ENCODE assay signal across 8 mouse cellular contexts in genomic region chr15:80137945-80138791, GRCm38 (mm10). TPM values are rescaled to one million over a fixed set of nuclear protein-coding genes. Genes with fewer than 3 reads are reported as not detected.
A peak's percentile ranks its signal among the peaks of the same experiment; 100 is the strongest.
DNase-seq lines count a peak whose midpoint lies in the region; ATAC-seq lines count a peak whose summit lies in the region.

No protein-coding gene starts in this region.

- H3K4me3 ChIP-seq in forebrain, embryonic 15.5 days, result no peak overlapping the region
- H3K4me3 ChIP-seq in forebrain, embryonic 12.5 days (replicated peaks), result no peak overlapping the region
- no peak overlapping the region for H3K4me3 ChIP-seq in stomach, embryonic 14.5 days (ENCODE audit: low read depth, low read length)

- no peak overlapping the region for H3K9ac ChIP-seq in forebrain, embryonic 15.5 days (replicated peaks)
- H3K9ac ChIP-seq in forebrain, embryonic 12.5 days, result no peak overlapping the region
- H3K9ac ChIP-seq in stomach, embryonic 14.5 days (replicated peaks; ENCODE audit: low read depth, low read length), result no peak overlapping the region

- peak; percentile 11 for DNase-seq in retina, embryonic 14.5 days (ENCODE audit: low spot score)
- no peak for DNase-seq in retina, postnatal 1 day
- peak; percentile 69 to 85 for DNase-seq in left cerebral cortex, adult 18-20 months (ENCODE audit: low spot score in 2 of 2)
- DNase-seq in lung, postnatal 14 days, result no peak

- WGBS in forebrain, embryonic 15.5 days, result 69% methylated on average over 17 of the region's 17 CpGs
- 77% methylated on average over 17 of the region's 17 CpGs for WGBS in forebrain, embryonic 12.5 days
- 56% methylated on average over 17 of the region's 17 CpGs for WGBS in stomach, embryonic 14.5 days

- H3K9me3 ChIP-seq in forebrain, embryonic 15.5 days, result no peaks in the 10 kb centered on the region
- H3K9me3 ChIP-seq in forebrain, embryonic 12.5 days, result no peaks in the 10 kb centered on the region
- no peaks in the 10 kb centered on the region for H3K9me3 ChIP-seq in stomach, embryonic 14.5 days (ENCODE audit: control insufficient read depth, low read depth, low read length)

- H3K4me1 ChIP-seq in forebrain, embryonic 15.5 days, result peaks cover 19% of the 10 kb centered on the region
- H3K4me1 ChIP-seq in forebrain, embryonic 12.5 days, result peaks cover 24% of the 10 kb centered on the region
- peaks cover 30% of the 10 kb centered on the region for H3K4me1 ChIP-seq in stomach, embryonic 14.5 days (ENCODE audit: control insufficient read depth, insufficient read depth, low read length)

- ATAC-seq in forebrain, embryonic 15.5 days (replicated peaks), result no peak
- no peak for ATAC-seq in forebrain, embryonic 12.5 days (ENCODE audit: low FRiP score)
- ATAC-seq in stomach, embryonic 14.5 days (ENCODE audit: insufficient number of reproducible peaks, insufficient read depth, low FRiP score, low read depth), result no peak
- no peak for ATAC-seq in cerebellum, adult (ENCODE audit: insufficient number of reproducible peaks, low FRiP score, low TSS enrichment)

- H3K27ac ChIP-seq in forebrain, embryonic 15.5 days (replicated peaks), result 0 out of 2 replicates have a peak overlapping the region, but pooled peaks have one; percentile 23
- no peak overlapping the region; the same call in 1 of the 2 replicates for H3K27ac ChIP-seq in forebrain, embryonic 12.5 days
- peak overlapping the region; percentile 55; the same call in 1 of the 2 replicates for H3K27ac ChIP-seq in stomach, embryonic 14.5 days (ENCODE audit: low read length)

- H3K27me3 ChIP-seq in forebrain, embryonic 15.5 days, result no peaks in the 10 kb centered on the region
- no peaks in the 10 kb centered on the region for H3K27me3 ChIP-seq in forebrain, embryonic 12.5 days
- H3K27me3 ChIP-seq in stomach, embryonic 14.5 days (ENCODE audit: control insufficient read depth, insufficient read depth, low read length), result no peaks in the 10 kb centered on the region

- H3K4me2 ChIP-seq in forebrain, embryonic 15.5 days (replicated peaks), result no peak overlapping the region
- no peak overlapping the region for H3K4me2 ChIP-seq in forebrain, embryonic 12.5 days
- no peak overlapping the region for H3K4me2 ChIP-seq in stomach, embryonic 14.5 days (replicated peaks; ENCODE audit: low read depth, low read length)

- H3K36me3 ChIP-seq in forebrain, embryonic 15.5 days, result peaks cover 11% of the 10 kb centered on the region
- peaks cover 43% of the 10 kb centered on the region for H3K36me3 ChIP-seq in forebrain, embryonic 12.5 days (replicated peaks)
- H3K36me3 ChIP-seq in stomach, embryonic 14.5 days (ENCODE audit: control insufficient read depth, insufficient read depth, low read length), result peaks cover 3% of the 10 kb centered on the region; the same call in 1 of the 2 replicates

RNA-seq across cellular contexts. Expression of gene Tab1, which starts 5.2 kb away (rescaled TPM):
- 41.1 and 45.0 TPM in 2 replicates for polyA plus RNA-seq in forebrain, embryonic 15.5 days (2015; fragmentation: Nextera tagmentation; extraction: Ambion mirVana)
- polyA plus RNA-seq in forebrain, embryonic 12.5 days (2016; fragmentation: Nextera tagmentation; extraction: Ambion mirVana), result 40.5 and 44.0 TPM in 2 replicates
- total RNA-seq in left cerebral cortex, adult 18-20 months (2021), result 10 to 100 TPM; 23.8 to 25.7 TPM
- polyA plus RNA-seq in stomach, embryonic 14.5 days (2014; fragmentation: Nextera tagmentation; extraction: Ambion mirVana), result 32.2 and 34.9 TPM in 2 replicates

RNA-seq across cellular contexts. Expression of gene Mgat3, which starts 35.4 kb away (rescaled TPM):
- polyA plus RNA-seq in forebrain, embryonic 15.5 days (2015; fragmentation: Nextera tagmentation; extraction: Ambion mirVana), result 10.3 and 10.7 TPM in 2 replicates
- 8.6 and 9.6 TPM in 2 replicates for polyA plus RNA-seq in forebrain, embryonic 12.5 days (2016; fragmentation: Nextera tagmentation; extraction: Ambion mirVana)
- 100 to 1,000 TPM; 124 TPM for total RNA-seq in left cerebral cortex, adult 18-20 months (2021)
- polyA plus RNA-seq in stomach, embryonic 14.5 days (2014; fragmentation: Nextera tagmentation; extraction: Ambion mirVana), result 12.8 and 13.7 TPM in 2 replicates

RNA-seq across cellular contexts. Expression of gene Rpl3, which starts 46.5 kb away (rescaled TPM):
- polyA plus RNA-seq in forebrain, embryonic 15.5 days (2015; fragmentation: Nextera tagmentation; extraction: Ambion mirVana), result 641 and 670 TPM in 2 replicates
- 659 and 694 TPM in 2 replicates for polyA plus RNA-seq in forebrain, embryonic 12.5 days (2016; fragmentation: Nextera tagmentation; extraction: Ambion mirVana)
- total RNA-seq in left cerebral cortex, adult 18-20 months (2021), result 100 to 1,000 TPM; 526 to 554 TPM
- polyA plus RNA-seq in stomach, embryonic 14.5 days (2014; fragmentation: Nextera tagmentation; extraction: Ambion mirVana), result 1,379 and 1,439 TPM in 2 replicates

RNA-seq across cellular contexts. Expression of gene Syngr1, which starts 47.0 kb away (rescaled TPM):
- polyA plus RNA-seq in forebrain, embryonic 15.5 days (2015; fragmentation: Nextera tagmentation; extraction: Ambion mirVana), result 40.1 and 44.5 TPM in 2 replicates
- polyA plus RNA-seq in forebrain, embryonic 12.5 days (2016; fragmentation: Nextera tagmentation; extraction: Ambion mirVana), result 12.1 and 13.9 TPM in 2 replicates
- total RNA-seq in left cerebral cortex, adult 18-20 months (2021), result 100 to 1,000 TPM; 421 to 438 TPM
- 32.3 and 38.8 TPM in 2 replicates for polyA plus RNA-seq in stomach, embryonic 14.5 days (2014; fragmentation: Nextera tagmentation; extraction: Ambion mirVana)

Comparison
In these comparisons a context has a peak if more than half of its experiments do, and no peak if none do; other contexts are left out.
1. DNase-seq: peak in retina, embryonic 14.5 days (single experiment) and left cerebral cortex, adult 18-20 months (2 of 2); none in retina, postnatal 1 day (single experiment) and lung, postnatal 14 days (single experiment).